Mouse (Mus musculus) lung, adult 2 months (tissue): ENCODE data around the gene 4931414P19Rik.

ENCODE experiments used
- CTCF ChIP-seq: fragments of 200-500 bp; IDR thresholded peaks from 2 replicates; pipeline ENCODE4 v1.5.1; 2011; ENCODE audit warnings: mild to moderate bottlenecking, low read length, control low read depth; ENCODE audit not compliant: insufficient read depth
- POLR2A ChIP-seq: fragments of 200-500 bp; IDR thresholded peaks from 2 replicates; pipeline ENCODE4 v1.6.1; 2011; ENCODE audit warnings: low read depth, mild to moderate bottlenecking, control low read depth, low read length, borderline replicate concordance; ENCODE audit errors: extremely low read depth

DNA sequence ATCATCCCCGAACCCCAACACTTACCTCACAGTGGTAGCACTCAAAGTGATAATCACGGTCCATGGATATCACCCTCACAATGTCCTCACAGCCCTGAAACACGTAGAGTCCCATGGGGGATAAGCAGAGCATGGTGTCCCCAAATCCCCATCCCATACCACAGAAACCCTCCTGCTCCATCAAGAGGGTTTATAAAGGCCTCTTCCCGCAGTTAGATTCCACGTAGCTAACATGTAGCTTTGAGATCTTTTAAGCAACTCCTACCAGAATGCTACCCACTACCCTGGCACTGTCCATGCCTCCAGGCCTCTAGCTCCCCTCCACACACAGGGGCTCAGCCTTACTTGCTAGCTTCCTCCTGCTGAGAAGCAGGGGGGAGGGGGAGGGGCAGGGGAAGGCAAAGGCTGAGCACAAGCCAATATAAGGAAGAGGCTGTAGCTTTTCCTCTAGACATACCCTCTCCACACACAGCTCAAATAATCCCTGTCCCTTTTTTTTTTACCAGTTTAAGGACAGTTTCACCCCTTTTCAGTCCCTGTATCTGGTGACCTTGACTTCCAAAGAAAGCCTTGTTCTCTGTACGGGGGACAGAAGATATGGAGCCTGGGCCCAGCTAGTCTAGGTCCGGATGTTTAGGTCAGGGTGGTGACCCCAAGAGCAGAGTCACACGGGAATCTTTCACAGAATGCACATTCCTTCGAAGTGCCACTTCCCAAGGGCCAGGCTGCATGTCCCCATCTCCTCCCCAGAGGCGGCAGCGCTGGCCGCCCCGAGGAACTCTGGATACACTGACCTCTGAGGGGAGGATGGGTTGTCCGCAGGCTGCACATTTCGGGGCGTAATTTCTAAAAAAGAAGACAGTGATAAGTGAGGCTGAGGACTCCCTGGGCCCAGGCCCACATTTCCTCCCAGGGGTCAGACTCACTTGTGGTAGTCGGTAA, 36.1 kb downstream of the 4931414P19Rik start:
- TF ChIP-seq CTCF: no peak
- TF ChIP-seq POLR2A: no peak
